Mouse (Mus musculus) kidney, adult 11 months (tissue): ENCODE measurements at regions not wholly inside any gene's neighbourhood (a gene's known extent, or its start where the extent isn't known, plus 50 kb on each side); places are given as distances from the start of the nearest gene placed in this dataset.
"Not testable (repeated sequence)": the region's sequence is repeated elsewhere in the genome, so short reads cannot be mapped to it uniquely, and the experiment has no call there.

ENCODE experiments used
- DNase-seq: peaks from one replicate; pipeline ENCODE4 v3.0.0; 2022

DNA sequence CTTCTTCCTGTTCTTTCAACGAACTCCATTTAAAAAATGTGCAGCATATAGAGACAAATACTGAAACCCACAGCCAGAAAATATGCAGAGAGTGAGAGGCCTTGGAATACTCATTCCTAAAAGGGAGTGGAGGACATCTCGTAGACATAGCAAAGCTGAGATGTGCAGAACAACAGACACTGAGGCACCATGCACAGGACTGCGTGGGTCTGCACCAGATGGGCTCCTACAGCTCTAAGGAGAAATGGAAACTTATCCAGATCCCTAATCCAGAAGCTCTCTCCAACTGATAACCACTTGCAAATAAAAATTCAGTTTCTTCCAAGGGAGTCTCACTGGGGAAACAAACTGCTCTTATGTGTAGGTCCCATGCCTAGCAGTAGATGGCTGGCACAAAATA is 101.6 kb downstream of the Slc25a24 start:
- no peak for DNase-seq

DNA sequence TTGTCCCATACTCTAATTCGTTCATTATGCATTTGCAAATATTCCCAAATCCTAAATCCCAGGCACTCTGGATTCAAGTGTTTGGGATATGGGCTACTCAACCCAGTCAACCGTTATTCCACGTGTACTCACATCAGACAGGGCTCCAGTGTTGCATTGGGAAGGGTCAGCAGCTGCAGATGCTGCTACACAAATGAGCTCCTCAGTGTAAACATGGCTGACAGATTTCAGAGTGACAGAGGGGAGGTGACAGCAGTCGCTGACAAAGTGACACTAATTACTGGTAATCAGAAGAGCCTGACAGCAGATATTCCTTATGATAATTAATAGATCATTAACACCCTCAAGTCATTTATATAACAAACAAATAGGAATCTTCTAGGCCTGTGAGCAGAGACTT is 106.2 kb upstream of the Vav3 start:
- DNase-seq, result no peak

DNA sequence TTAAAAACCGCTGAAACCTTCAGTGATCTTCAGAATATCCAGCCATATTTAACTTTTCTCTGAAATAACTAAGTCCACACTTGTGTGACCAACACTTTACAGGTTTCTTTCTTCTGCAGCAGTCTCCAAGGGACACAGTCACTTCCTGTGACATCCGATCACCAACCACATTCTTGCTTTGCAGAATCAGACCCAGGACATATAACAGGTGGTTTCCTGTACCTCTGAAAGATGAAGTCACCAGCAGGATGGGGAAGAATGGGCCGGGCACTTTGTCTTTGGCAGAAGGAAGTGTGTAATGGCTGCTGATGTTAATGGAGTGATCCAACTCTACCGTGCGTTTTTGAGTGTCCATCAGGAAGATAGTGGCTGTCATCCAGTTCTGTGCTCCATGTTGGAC is 103.5 kb upstream of the Vav3 start:
- no peak for DNase-seq

DNA sequence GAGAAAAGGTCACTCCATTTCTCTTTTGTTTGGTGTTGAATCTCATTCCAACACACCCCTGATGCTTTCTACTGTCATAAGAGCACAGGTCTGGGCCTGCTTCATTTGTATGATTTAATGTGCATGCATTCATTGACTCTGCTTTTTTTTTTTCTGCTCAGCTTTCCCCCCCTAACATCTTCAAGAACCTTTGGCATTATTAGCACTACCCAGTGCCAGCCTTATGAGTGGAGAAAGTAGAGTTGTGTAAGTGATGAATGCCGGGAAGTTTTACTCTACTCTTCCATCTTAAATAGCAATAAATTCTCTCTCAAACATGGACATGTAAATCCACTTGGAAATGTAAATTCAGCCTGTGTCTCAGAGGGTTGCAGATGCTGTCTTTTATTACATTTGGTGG is 97.0 kb upstream of the Vav3 start:
- no peak for DNase-seq

GRCm38 (mm10) chr3:109248801-109249200 is 91.7 kb upstream of the Vav3 start:
- DNase-seq, result no peak

GRCm38 (mm10) chr3:109249359-109249758 is 91.1 kb upstream of the Vav3 start:
- DNase-seq, result peak; percentile 34

- no peak for DNase-seq
Measured at GRCm38 (mm10) chr3:109249989-109250388, 90.5 kb upstream of the Vav3 start.

DNA sequence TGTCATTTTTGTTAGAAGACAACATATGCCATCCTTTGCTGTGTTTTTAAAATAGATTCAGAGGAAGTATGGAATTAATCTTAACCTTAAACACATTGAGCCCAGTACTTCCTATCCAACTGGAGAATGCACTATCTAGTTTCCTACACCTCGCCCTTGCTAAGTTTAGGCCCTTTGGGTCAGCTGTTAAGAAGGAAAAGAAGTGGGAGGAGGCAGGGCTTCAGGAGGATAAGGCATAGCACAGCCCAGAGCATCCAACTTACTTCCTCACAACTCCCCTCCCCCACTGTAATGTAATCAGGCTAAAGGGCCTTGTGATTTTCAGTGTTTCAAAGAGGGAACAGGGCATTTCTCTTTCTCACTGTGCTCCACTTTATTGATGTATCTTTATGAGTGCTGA is 88.7 kb upstream of the Vav3 start:
- DNase-seq, result no peak

- DNase-seq, result no peak
Measured at GRCm38 (mm10) chr3:109254001-109254630, 86.3 kb upstream of the Vav3 start.

DNA sequence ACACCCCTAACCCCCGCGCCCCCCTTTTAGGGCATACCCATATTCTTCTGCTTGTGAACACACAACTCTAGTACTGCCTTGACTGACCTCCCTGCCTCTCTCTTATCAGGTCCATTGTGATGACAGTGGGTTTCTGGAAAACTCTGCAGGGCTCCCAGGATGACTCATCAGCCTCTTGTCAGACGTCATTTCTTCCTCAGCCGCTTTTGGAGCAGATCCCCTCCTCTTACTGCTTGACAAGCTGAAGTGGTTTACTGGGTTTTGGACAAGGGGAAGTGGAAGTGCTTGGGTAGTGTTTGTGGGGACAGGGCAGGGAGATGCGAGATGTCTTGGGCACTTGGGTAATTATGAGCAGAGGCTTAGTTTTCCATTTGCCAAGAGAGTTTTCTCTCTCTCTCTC is 85.5 kb upstream of the Vav3 start:
- no peak for DNase-seq

DNA sequence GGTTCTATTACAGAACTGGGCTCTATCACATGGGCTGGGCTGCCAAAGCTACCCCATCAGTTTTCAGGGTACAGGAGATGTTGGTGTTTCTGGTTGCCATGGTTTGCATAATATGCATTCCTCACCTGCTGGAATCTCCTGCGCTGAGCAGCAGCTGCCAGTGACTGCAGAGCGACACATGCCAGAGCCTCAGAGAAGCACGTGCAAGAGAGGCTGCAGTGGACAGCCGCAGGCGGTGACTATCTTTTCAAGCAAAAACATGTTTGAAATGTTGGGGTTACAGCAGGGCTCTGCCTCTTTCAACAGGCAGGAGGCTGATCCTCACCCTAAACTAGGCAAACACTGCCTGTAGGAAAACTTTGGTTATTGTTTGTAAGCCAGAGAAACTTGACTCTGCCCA is 83.7 kb upstream of the Vav3 start:
- DNase-seq, result no peak

GRCm38 (mm10) chr3:109266947-109267346 is 73.5 kb upstream of the Vav3 start:
- not testable (repeated sequence) for DNase-seq

DNA sequence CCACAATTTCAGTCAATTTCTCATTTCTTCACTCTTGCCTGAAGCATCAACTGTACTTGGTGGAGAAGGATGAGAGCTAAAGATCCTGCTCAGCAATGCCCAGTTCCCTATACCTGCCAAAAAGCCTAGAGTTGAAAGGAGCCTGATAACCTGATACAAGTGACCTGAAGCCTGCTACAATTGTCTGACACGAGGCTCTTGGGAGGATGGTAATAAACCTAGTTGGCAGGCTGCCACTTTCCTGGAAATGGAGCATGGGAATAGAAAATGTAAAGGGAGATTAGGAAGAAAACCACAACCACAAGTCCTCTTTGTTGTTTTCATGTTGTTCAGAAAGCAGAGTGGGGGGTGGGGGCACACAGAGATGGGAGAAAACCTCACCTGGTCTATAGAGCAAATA is 69.7 kb upstream of the Vav3 start:
- no peak for DNase-seq

GRCm38 (mm10) chr3:109273074-109273801 is 67.2 kb upstream of the Vav3 start:
- no peak for DNase-seq

DNA sequence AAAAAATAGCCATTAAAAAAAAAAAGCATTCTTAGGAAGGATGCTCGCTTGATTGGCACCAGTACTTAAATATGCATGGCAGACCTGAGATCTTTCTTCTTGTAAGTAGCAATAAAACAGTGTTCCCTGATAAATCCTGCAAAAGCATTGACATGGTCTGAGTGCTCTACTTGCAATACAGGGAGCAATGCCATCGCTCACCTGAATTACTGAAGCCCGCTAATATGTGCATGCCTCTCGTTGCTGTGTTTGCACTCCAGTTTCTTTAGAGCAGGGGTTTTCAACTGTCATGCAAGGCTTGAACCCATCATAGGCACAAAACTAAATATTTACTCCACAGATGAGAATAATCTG is 66.7 kb upstream of the Vav3 start:
- no peak for DNase-seq

- DNase-seq, result no peak
Measured at GRCm38 (mm10) chr3:109279086-109279485, 61.4 kb upstream of the Vav3 start.

DNA sequence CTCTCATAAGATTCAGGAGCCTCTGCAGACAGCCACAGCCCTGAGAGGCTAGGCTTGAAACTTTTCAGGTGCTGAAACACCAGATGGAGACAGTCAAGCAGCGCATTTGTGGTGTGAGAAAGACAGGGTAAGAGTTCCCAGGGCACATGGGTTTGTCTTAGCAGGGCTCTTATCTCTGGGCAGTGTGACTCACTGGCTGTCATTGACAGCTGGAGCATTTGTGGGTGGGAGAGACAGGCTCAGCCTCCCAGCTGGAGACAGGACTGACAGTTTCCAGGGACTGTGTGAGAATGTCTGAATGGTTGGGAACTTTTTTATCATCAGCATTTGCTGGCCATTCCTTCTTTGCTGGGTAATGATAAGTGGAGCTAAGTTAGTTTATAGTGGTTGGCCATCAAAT is 53.9 kb upstream of the Vav3 start:
- DNase-seq, result no peak
